Mouse (Mus musculus) ES-E14 (cell line): Measurements from ENCODE around the gene Ap3d1.

ENCODE experiments used
- CHD2 ChIP-seq: IDR thresholded peaks from 2 replicates; pipeline ENCODE4 v1.6.1; 2014; ENCODE audit warnings: mild to moderate bottlenecking, low read depth, low read length, inconsistent platforms
- MAFK ChIP-seq: IDR thresholded peaks from 2 replicates; pipeline ENCODE4 v1.6.1; 2014; ENCODE audit warnings: mild to moderate bottlenecking, low read depth, low read length, inconsistent platforms; ENCODE audit not compliant: insufficient read depth
- ZC3H11A ChIP-seq: IDR thresholded peaks from 2 replicates; pipeline ENCODE4 v1.6.1; 2012; ENCODE audit warnings: low read depth, mild to moderate bottlenecking, inconsistent platforms, low read length, borderline replicate concordance
- ZNF384 ChIP-seq: IDR thresholded peaks from 2 replicates; pipeline ENCODE4 v1.6.1; 2012; ENCODE audit warnings: low read depth, low read length, inconsistent platforms

- TF ChIP-seq MAFK (no peak), ZNF384 (no peak), ZC3H11A (no peak), CHD2 (no peak)
These were observed 26.3 kb upstream of the Ap3d1 start for GRCm38 (mm10) chr10:80768365-80768764.
